Mouse (Mus musculus): ENCODE measurements around the gene Cd101. TPM values are rescaled to one million over a fixed set of nuclear protein-coding genes. Genes with fewer than 3 reads are reported as not detected.

Cd101 gene
- total RNA-seq, 1 experiment: 0.13 TPM

- H3K9ac ChIP-seq (ENCODE audit: insufficient read depth, low read depth, low read length, poor library complexity, severe bottlenecking): no peak overlapping the region
- H3K27ac ChIP-seq (ENCODE audit: insufficient read depth, low read depth, low read length, poor library complexity, severe bottlenecking): no peak overlapping the region
- in situ Hi-C loops (cut with MboI; ENCODE audit: low sequenced_read_pairs in 2 of 2, unreplicated experiment in 2 of 2): no loop called here
- no peaks in the 10 kb centered on the region for H3K4me1 ChIP-seq (ENCODE audit: control insufficient read depth in 2 of 2, insufficient read depth in 2 of 2, low read length in 2 of 2, poor library complexity in 1 of 2)
- H3K9me3 ChIP-seq (ENCODE audit: control insufficient read depth, insufficient read depth, low read depth, low read length): no peaks in the 10 kb centered on the region
- no peak for TF ChIP-seq ZNF384 (IDR thresholded peaks at IDR 0.05; ENCODE audit: low read depth, low read length)
- DNase-seq (ENCODE audit: low read depth, low spot score): no peak
- no peaks in the 10 kb centered on the region for H3K36me3 ChIP-seq (ENCODE audit: control insufficient read depth, insufficient read depth, low read length, poor library complexity, severe bottlenecking)
- no peak overlapping the region for H3K4me3 ChIP-seq (ENCODE audit: insufficient read depth in 1 of 2, low read depth in 1 of 2, low read length in 2 of 2, poor library complexity in 1 of 2, severe bottlenecking in 1 of 2)
Observed at GRCm38 (mm10) chr3:101013005-101013404, 16.4 kb downstream of the Cd101 start.

- in situ Hi-C loops (cut with MboI; ENCODE audit: low sequenced_read_pairs in 2 of 2, unreplicated experiment in 2 of 2): no loop called here
- Histone ChIP-seq H3K36me3 (ENCODE audit: control insufficient read depth, insufficient read depth, low read length, poor library complexity, severe bottlenecking) (no peaks in the 10 kb centered on the region), H3K4me1 (ENCODE audit: control insufficient read depth in 2 of 2, insufficient read depth in 2 of 2, low read length in 2 of 2, poor library complexity in 1 of 2) (no peaks in the 10 kb centered on the region), H3K27ac (ENCODE audit: insufficient read depth, low read depth, low read length, poor library complexity, severe bottlenecking) (no peak overlapping the region), H3K4me3 (ENCODE audit: insufficient read depth in 1 of 2, low read depth in 1 of 2, low read length in 2 of 2, poor library complexity in 1 of 2, severe bottlenecking in 1 of 2) (no peak overlapping the region), H3K9me3 (ENCODE audit: control insufficient read depth, insufficient read depth, low read depth, low read length) (no peaks in the 10 kb centered on the region), H3K9ac (ENCODE audit: insufficient read depth, low read depth, low read length, poor library complexity, severe bottlenecking) (no peak overlapping the region)
- DNase-seq (ENCODE audit: low read depth, low spot score): no peak
- no peak for TF ChIP-seq HCFC1 (IDR thresholded peaks at IDR 0.05; ENCODE audit: borderline replicate concordance, insufficient read depth, low read length)
- no peak for TF ChIP-seq ZNF384 (IDR thresholded peaks at IDR 0.05; ENCODE audit: low read depth, low read length)
- TF ChIP-seq MAFK (IDR thresholded peaks at IDR 0.05; ENCODE audit: insufficient read depth, low read depth, low read length): no peak
- no peak for TF ChIP-seq ZC3H11A (IDR thresholded peaks at IDR 0.05; ENCODE audit: borderline replicate concordance, low read depth, low read length)
- no peak for TF ChIP-seq CHD2 (IDR thresholded peaks at IDR 0.05; ENCODE audit: low read depth, low read length)
Observed at GRCm38 (mm10) chr3:101012597-101012996, 16.8 kb downstream of the Cd101 start.

- Histone ChIP-seq H3K9me3 (ENCODE audit: control insufficient read depth, insufficient read depth, low read depth, low read length) (no peaks in the 10 kb centered on the region), H3K4me3 (ENCODE audit: insufficient read depth in 1 of 2, low read depth in 1 of 2, low read length in 2 of 2, poor library complexity in 1 of 2, severe bottlenecking in 1 of 2) (no peak overlapping the region), H3K9ac (ENCODE audit: insufficient read depth, low read depth, low read length, poor library complexity, severe bottlenecking) (no peak overlapping the region), H3K36me3 (ENCODE audit: control insufficient read depth, insufficient read depth, low read length, poor library complexity, severe bottlenecking) (no peaks in the 10 kb centered on the region), H3K27ac (ENCODE audit: insufficient read depth, low read depth, low read length, poor library complexity, severe bottlenecking) (no peak overlapping the region), H3K4me1 (ENCODE audit: control insufficient read depth in 2 of 2, insufficient read depth in 2 of 2, low read length in 2 of 2, poor library complexity in 1 of 2) (no peaks in the 10 kb centered on the region)
- TF ChIP-seq MAFK (IDR thresholded peaks at IDR 0.05; ENCODE audit: insufficient read depth, low read depth, low read length): no peak
- TF ChIP-seq CHD2 (IDR thresholded peaks at IDR 0.05; ENCODE audit: low read depth, low read length): no peak
- TF ChIP-seq HCFC1 (IDR thresholded peaks at IDR 0.05; ENCODE audit: borderline replicate concordance, insufficient read depth, low read length): no peak
- no peak for TF ChIP-seq ZNF384 (IDR thresholded peaks at IDR 0.05; ENCODE audit: low read depth, low read length)
- no peak for TF ChIP-seq ZC3H11A (IDR thresholded peaks at IDR 0.05; ENCODE audit: borderline replicate concordance, low read depth, low read length)
- in situ Hi-C loops (cut with MboI; ENCODE audit: low sequenced_read_pairs in 2 of 2, unreplicated experiment in 2 of 2): no loop called here
- DNase-seq (ENCODE audit: low read depth, low spot score): no peak
Observed at GRCm38 (mm10) chr3:101012131-101012571, 17.2 kb downstream of the Cd101 start.

GRCm38 (mm10) chr3:101011203-101011600 is 18.2 kb downstream of the Cd101 start:
- Histone ChIP-seq H3K27ac (ENCODE audit: insufficient read depth, low read depth, low read length, poor library complexity, severe bottlenecking) (no peak overlapping the region), H3K9me3 (ENCODE audit: control insufficient read depth, insufficient read depth, low read depth, low read length) (no peaks in the 10 kb centered on the region), H3K4me1 (ENCODE audit: control insufficient read depth in 2 of 2, insufficient read depth in 2 of 2, low read length in 2 of 2, poor library complexity in 1 of 2) (no peaks in the 10 kb centered on the region), H3K9ac (ENCODE audit: insufficient read depth, low read depth, low read length, poor library complexity, severe bottlenecking) (no peak overlapping the region), H3K4me3 (ENCODE audit: insufficient read depth in 1 of 2, low read depth in 1 of 2, low read length in 2 of 2, poor library complexity in 1 of 2, severe bottlenecking in 1 of 2) (no peak overlapping the region), H3K36me3 (ENCODE audit: control insufficient read depth, insufficient read depth, low read length, poor library complexity, severe bottlenecking) (no peaks in the 10 kb centered on the region)
- DNase-seq (ENCODE audit: low read depth, low spot score): no peak
- no peak for TF ChIP-seq ZC3H11A (IDR thresholded peaks at IDR 0.05; ENCODE audit: borderline replicate concordance, low read depth, low read length)
- no peak for TF ChIP-seq MAFK (IDR thresholded peaks at IDR 0.05; ENCODE audit: insufficient read depth, low read depth, low read length)
- no peak for TF ChIP-seq HCFC1 (IDR thresholded peaks at IDR 0.05; ENCODE audit: borderline replicate concordance, insufficient read depth, low read length)
- TF ChIP-seq CHD2 (IDR thresholded peaks at IDR 0.05; ENCODE audit: low read depth, low read length): no peak
- TF ChIP-seq ZNF384 (IDR thresholded peaks at IDR 0.05; ENCODE audit: low read depth, low read length): no peak
- in situ Hi-C loops (cut with MboI; ENCODE audit: low sequenced_read_pairs in 2 of 2, unreplicated experiment in 2 of 2): no loop called here

- H3K9ac ChIP-seq (ENCODE audit: insufficient read depth, low read depth, low read length, poor library complexity, severe bottlenecking): no peak overlapping the region
- no peak overlapping the region for H3K4me3 ChIP-seq (ENCODE audit: insufficient read depth in 1 of 2, low read depth in 1 of 2, low read length in 2 of 2, poor library complexity in 1 of 2, severe bottlenecking in 1 of 2)
- in situ Hi-C loops (cut with MboI; ENCODE audit: low sequenced_read_pairs in 2 of 2, unreplicated experiment in 2 of 2): no loop called here
- DNase-seq (ENCODE audit: low read depth, low spot score): no peak
- H3K27ac ChIP-seq (ENCODE audit: insufficient read depth, low read depth, low read length, poor library complexity, severe bottlenecking): no peak overlapping the region
- H3K9me3 ChIP-seq (ENCODE audit: control insufficient read depth, insufficient read depth, low read depth, low read length): no peaks in the 10 kb centered on the region
- H3K36me3 ChIP-seq (ENCODE audit: control insufficient read depth, insufficient read depth, low read length, poor library complexity, severe bottlenecking): no peaks in the 10 kb centered on the region
- no peaks in the 10 kb centered on the region for H3K4me1 ChIP-seq (ENCODE audit: control insufficient read depth in 2 of 2, insufficient read depth in 2 of 2, low read length in 2 of 2, poor library complexity in 1 of 2)
- TF ChIP-seq CHD2 (IDR thresholded peaks at IDR 0.05; ENCODE audit: low read depth, low read length) (no peak), ZNF384 (IDR thresholded peaks at IDR 0.05; ENCODE audit: low read depth, low read length) (no peak), HCFC1 (IDR thresholded peaks at IDR 0.05; ENCODE audit: borderline replicate concordance, insufficient read depth, low read length) (no peak), ZC3H11A (IDR thresholded peaks at IDR 0.05; ENCODE audit: borderline replicate concordance, low read depth, low read length) (no peak), MAFK (IDR thresholded peaks at IDR 0.05; ENCODE audit: insufficient read depth, low read depth, low read length) (no peak)
Observed at GRCm38 (mm10) chr3:101010589-101011202, 18.7 kb downstream of the Cd101 start.

Data from ES-E14 (cell line).